21 mouse cellular contexts compared by ENCODE assay signal in the genomic region with DNA sequence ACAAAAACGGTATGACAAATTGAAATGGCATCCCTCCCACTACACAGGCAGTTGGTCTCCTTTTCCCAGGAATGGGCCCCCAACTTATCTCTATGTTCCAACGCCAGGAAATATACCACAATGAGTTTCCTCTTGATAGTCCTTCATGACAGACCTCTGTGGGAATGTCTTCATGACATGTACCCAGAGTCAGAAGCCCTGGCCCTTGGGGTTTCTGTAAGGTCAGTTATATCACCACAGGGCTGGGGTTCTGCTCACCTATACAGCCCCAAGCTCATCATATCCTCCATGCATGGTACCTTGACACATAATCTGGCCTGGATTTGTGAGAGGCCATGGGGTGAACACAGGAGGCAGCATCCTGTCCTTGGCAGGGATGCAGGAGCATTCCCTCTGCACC.
DNase-seq lines count a peak whose midpoint lies in the region; ATAC-seq and TF ChIP-seq lines count a peak whose summit lies in the region.
"Had no signal": no experiment of that assay in that cellular context is flagged by ENCODE, and none has a peak within 500 bp of the region (broad histone marks: within the 10 kb centered on the region; RNA-seq: fewer than 3 reads in every experiment).

No protein-coding gene starts in this region.

- no peak overlapping the region for H3K4me3 ChIP-seq in forebrain, embryonic 10.5 days
- H3K4me3 ChIP-seq in forebrain, embryonic 15.5 days: no peak overlapping the region
- no peak overlapping the region for H3K4me3 ChIP-seq in heart, embryonic 11.5 days (ENCODE audit: low read depth, low read length)
- H3K4me3 ChIP-seq in heart, embryonic 15.5 days: no peak overlapping the region
- H3K4me3 ChIP-seq in heart, adult 2 months: no peak overlapping the region
- H3K4me3 ChIP-seq in megakaryocyte, embryonic 14.5 days (replicated peaks): peak overlapping the region; percentile 60
- H3K4me3 ChIP-seq: embryonic facial prominence, embryonic 10.5 days; hindbrain, embryonic 15.5 days had no signal

- peak; percentile 5 for DNase-seq in forebrain, embryonic 10.5 days (ENCODE audit: extremely low spot score, low spot score)
- DNase-seq in heart, postnatal 4 days: no peak
- no peak for DNase-seq in heart, adult 2 months
- DNase-seq: adrenal gland, adult 8-10 months; adrenal gland, postnatal 36 days; B cell, adult 2 months; cerebellum, adult 2 months; cerebellum, postnatal 10 days; forebrain, postnatal 0 days; gastrocnemius, postnatal 14 days; kidney, adult 2 months had no signal

- no peak overlapping the region for H3K9ac ChIP-seq in forebrain, embryonic 15.5 days (replicated peaks)
- H3K9ac ChIP-seq in heart, embryonic 11.5 days (ENCODE audit: low read depth, low read length): no peak overlapping the region
- no peak overlapping the region for H3K9ac ChIP-seq in heart, embryonic 15.5 days
- no peak overlapping the region for H3K9ac ChIP-seq in heart, adult 2 months (ENCODE audit: low read depth, low read length)
- H3K9ac ChIP-seq: forebrain, postnatal 0 days; hindbrain, embryonic 15.5 days had no signal

- no peak for TF ChIP-seq EP300 in heart, adult 2 months (IDR thresholded peaks at IDR 0.05; ENCODE audit: insufficient read depth, low read depth, low read length)

- H3K4me1 ChIP-seq in forebrain, embryonic 10.5 days: peaks cover 14% of the 10 kb centered on the region
- no peaks in the 10 kb centered on the region for H3K4me1 ChIP-seq in forebrain, embryonic 15.5 days
- H3K4me1 ChIP-seq in heart, embryonic 11.5 days (ENCODE audit: control insufficient read depth, insufficient read depth, low read length): no peaks in the 10 kb centered on the region; the same call in 1 of the 2 replicates
- H3K4me1 ChIP-seq in heart, embryonic 15.5 days (replicated peaks): no peaks in the 10 kb centered on the region
- H3K4me1 ChIP-seq in heart, adult 2 months (ENCODE audit: control insufficient read depth, insufficient read depth, low read length): no peaks in the 10 kb centered on the region
- H3K4me1 ChIP-seq in megakaryocyte, embryonic 14.5 days: peaks cover 29% of the 10 kb centered on the region
- H3K4me1 ChIP-seq: hindbrain, embryonic 15.5 days had no signal

- H3K79me2 ChIP-seq in heart, adult 2 months (replicated peaks; ENCODE audit: control insufficient read depth, insufficient read depth, low read length): no peaks in the 10 kb centered on the region

- no peaks in the 10 kb centered on the region for H3K9me3 ChIP-seq in forebrain, embryonic 10.5 days
- H3K9me3 ChIP-seq in forebrain, embryonic 15.5 days: no peaks in the 10 kb centered on the region
- no peaks in the 10 kb centered on the region for H3K9me3 ChIP-seq in heart, embryonic 11.5 days (replicated peaks; ENCODE audit: control insufficient read depth, low read length)
- no peaks in the 10 kb centered on the region for H3K9me3 ChIP-seq in heart, embryonic 15.5 days (replicated peaks)
- H3K9me3 ChIP-seq in megakaryocyte, embryonic 14.5 days: peaks cover 36% of the 10 kb centered on the region
- H3K9me3 ChIP-seq: embryonic facial prominence, embryonic 10.5 days; hindbrain, embryonic 15.5 days had no signal

- WGBS in forebrain, embryonic 10.5 days: 77% methylated on average over 2 of the region's 2 CpGs
- 78% methylated on average over 2 of the region's 2 CpGs for WGBS in forebrain, embryonic 15.5 days
- 27% methylated on average over 2 of the region's 2 CpGs for WGBS in heart, embryonic 11.5 days (ENCODE audit: insufficient replicate concordance)
- WGBS in heart, embryonic 15.5 days: 35% methylated on average over 2 of the region's 2 CpGs
- 28% methylated on average over 2 of the region's 2 CpGs for WGBS in heart, adult 2 months

- H3K36me3 ChIP-seq in forebrain, embryonic 10.5 days (replicated peaks): no peaks in the 10 kb centered on the region
- H3K36me3 ChIP-seq in forebrain, embryonic 15.5 days: no peaks in the 10 kb centered on the region
- H3K36me3 ChIP-seq in heart, embryonic 11.5 days (ENCODE audit: control insufficient read depth, insufficient read depth, low read length): no peaks in the 10 kb centered on the region
- no peaks in the 10 kb centered on the region for H3K36me3 ChIP-seq in heart, embryonic 15.5 days
- H3K36me3 ChIP-seq in heart, adult 2 months (ENCODE audit: control insufficient read depth, insufficient read depth, low read length): no peaks in the 10 kb centered on the region
- H3K36me3 ChIP-seq in megakaryocyte, embryonic 14.5 days (replicated peaks; ENCODE audit: low read length): no peaks in the 10 kb centered on the region
- H3K36me3 ChIP-seq: embryonic facial prominence, embryonic 10.5 days; G1E; hindbrain, embryonic 15.5 days had no signal

- TF ChIP-seq CTCF in heart, adult 2 months (IDR thresholded peaks at IDR 0.05): no peak

- intact Hi-C loops in heart, adult 2 months (cut with DNase I): no loop called here

- H3K4me2 ChIP-seq in forebrain, embryonic 15.5 days (replicated peaks): no peak overlapping the region
- H3K4me2 ChIP-seq in heart, embryonic 11.5 days: no peak overlapping the region
- H3K4me2 ChIP-seq in heart, embryonic 15.5 days: no peak overlapping the region
- H3K4me2 ChIP-seq: hindbrain, embryonic 15.5 days had no signal

- H3K27me3 ChIP-seq in forebrain, embryonic 10.5 days (ENCODE audit: poor library complexity, severe bottlenecking): peaks cover 36% of the 10 kb centered on the region
- no peaks in the 10 kb centered on the region; the same call in 1 of the 2 replicates for H3K27me3 ChIP-seq in forebrain, embryonic 15.5 days
- H3K27me3 ChIP-seq in heart, embryonic 11.5 days (ENCODE audit: control insufficient read depth, insufficient read depth, low read length): 0 out of 2 replicates have a peak, but pooled peaks cover 2% of the 10 kb centered on the region
- no peaks in the 10 kb centered on the region for H3K27me3 ChIP-seq in heart, embryonic 15.5 days
- H3K27me3 ChIP-seq in heart, adult 2 months (ENCODE audit: control insufficient read depth, insufficient read depth, low read length): no peaks in the 10 kb centered on the region
- H3K27me3 ChIP-seq in megakaryocyte, embryonic 14.5 days (replicated peaks): no peaks in the 10 kb centered on the region

- no peak for TF ChIP-seq POLR2A in heart, adult 2 months (IDR thresholded peaks at IDR 0.05; ENCODE audit: insufficient read depth, low read depth, low read length)

- H3K27ac ChIP-seq in forebrain, embryonic 10.5 days: no peak overlapping the region
- H3K27ac ChIP-seq in forebrain, embryonic 15.5 days (replicated peaks): no peak overlapping the region
- peak overlapping the region; percentile 74 for H3K27ac ChIP-seq in heart, embryonic 11.5 days (ENCODE audit: low read depth, low read length)
- H3K27ac ChIP-seq in heart, embryonic 15.5 days: peak overlapping the region; percentile 30; the same call in 1 of the 2 replicates
- no peak overlapping the region for H3K27ac ChIP-seq in heart, adult 2 months
- H3K27ac ChIP-seq: embryonic facial prominence, embryonic 10.5 days; hindbrain, embryonic 15.5 days had no signal

- ATAC-seq in forebrain, embryonic 15.5 days (replicated peaks): no peak
- ATAC-seq in heart, embryonic 11.5 days (replicated peaks; ENCODE audit: insufficient number of reproducible peaks, low FRiP score, low TSS enrichment): peak; percentile 50; the same call in 1 of the 2 replicates
- no peak for ATAC-seq in heart, embryonic 15.5 days (replicated peaks; ENCODE audit: insufficient number of reproducible peaks, insufficient read depth, low FRiP score, low read depth)
- no peak for ATAC-seq in megakaryocyte, adult 5-6 weeks (ENCODE audit: poor library complexity, severe bottlenecking)
- ATAC-seq: CD4-positive, CD25-positive, alpha-beta regulatory T cell, adult 4 months; forebrain, postnatal 0 days; intestine, embryonic 16.5 days had no signal

Comparison
In these comparisons a context has a peak if more than half of its experiments do, and no peak if none do; other contexts are left out.
1. H3K27ac ChIP-seq: peak in heart, embryonic 11.5 days (single experiment) and heart, embryonic 15.5 days (single experiment); none in forebrain, embryonic 10.5 days (single experiment), forebrain, embryonic 15.5 days (single experiment) and heart, adult 2 months (single experiment).